Mouse (Mus musculus): ENCODE results near the gene Gm4141. TPM values are rescaled to one million over a fixed set of nuclear protein-coding genes. Genes with fewer than 3 reads are reported as not detected.
"Not testable (repeated sequence)": the region's sequence is repeated elsewhere in the genome, so short reads cannot be mapped to it uniquely, and the experiment has no call there.

The Gm4141 gene
- not detected for total RNA-seq (2021)
- not detected in 2 replicates for polyA plus RNA-seq (2012; rRNA removed)
- long read RNA-seq, result 0 reads

- DNase-seq, result not testable (repeated sequence)
Observed at GRCm38 (mm10) chr7:20576141-20576540, at the start of gene Gm4141. Gene Gm4141 (minus strand): TSS chr7:20576241.

DNA sequence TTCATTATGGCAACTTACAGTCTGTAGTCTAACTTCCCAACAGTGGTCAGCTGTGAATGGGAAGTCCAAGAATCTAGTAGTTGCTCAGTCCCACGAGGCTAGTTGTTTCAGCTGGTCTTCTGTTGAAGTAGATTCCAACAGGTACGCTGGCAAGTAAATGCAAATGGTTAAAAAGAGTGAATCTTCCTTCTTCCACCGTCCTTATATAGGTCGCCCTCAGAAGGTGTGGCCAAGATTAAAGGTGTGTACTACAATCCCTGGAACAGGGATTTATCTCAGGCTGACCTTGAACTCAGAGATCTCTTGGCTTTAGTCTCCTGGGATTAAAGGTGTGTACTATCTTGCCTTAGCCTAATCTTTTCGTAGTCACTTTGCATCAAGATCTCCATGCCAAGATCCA lies 22.9 kb upstream of the Gm4141 start, which contains the start of gene Gm4513:
TSS of gene Gm4513 (minus strand) at position 101 of the 400 bp plus-strand sequence.
- DNase-seq, result not testable (repeated sequence)

GRCm38 (mm10) chr7:20545657-20546056 lies 30.4 kb downstream of the Gm4141 start, which contains the start of gene Gm5726:
Gene Gm5726 (minus strand): TSS chr7:20545757.
- DNase-seq, result not testable (repeated sequence)

GRCm38 (mm10) chr7:20533537-20533936 lies 42.5 kb downstream of the Gm4141 start, which contains the start of gene Vmn1r104:
Gene Vmn1r104 (plus strand): TSS chr7:20533837.
- DNase-seq, result not testable (repeated sequence)

Other genes starting within 250 kb of the Gm4141 start
- not detected for gene Gm4133, start 242.2 kb downstream of the Gm4141 start, total RNA-seq (2021)
- not detected in 2 replicates for gene Gm4133, start 242.2 kb downstream of the Gm4141 start, polyA plus RNA-seq (2012; rRNA removed)
- not detected for gene Gm5728, start 200.8 kb downstream of the Gm4141 start, total RNA-seq (2021)
- not detected in 2 replicates for gene Gm5728, start 200.8 kb downstream of the Gm4141 start, polyA plus RNA-seq (2012; rRNA removed)
- gene Vmn1r100, start 158.3 kb downstream of the Gm4141 start, total RNA-seq (2021), result not detected
- not detected in 2 replicates for gene Vmn1r100, start 158.3 kb downstream of the Gm4141 start, polyA plus RNA-seq (2012; rRNA removed)
- gene Vmn1r101, start 133.6 kb downstream of the Gm4141 start, total RNA-seq (2021), result not detected
- not detected in 2 replicates for gene Vmn1r101, start 133.6 kb downstream of the Gm4141 start, polyA plus RNA-seq (2012; rRNA removed)
- gene Gm10670, start 101.3 kb downstream of the Gm4141 start, total RNA-seq (2021), result not detected
- not detected in 2 replicates for gene Gm10670, start 101.3 kb downstream of the Gm4141 start, polyA plus RNA-seq (2012; rRNA removed)
- gene Vmn1r103, start 65.7 kb downstream of the Gm4141 start, total RNA-seq (2021), result not detected
- gene Vmn1r103, start 65.7 kb downstream of the Gm4141 start, polyA plus RNA-seq (2012; rRNA removed), result not detected in 2 replicates
- gene Vmn1r104, start 42.4 kb downstream of the Gm4141 start, total RNA-seq (2021), result not detected
- not detected in 2 replicates for gene Vmn1r104, start 42.4 kb downstream of the Gm4141 start, polyA plus RNA-seq (2012; rRNA removed)
- not detected for gene Gm5726, start 30.5 kb downstream of the Gm4141 start, total RNA-seq (2021)
- gene Gm5726, start 30.5 kb downstream of the Gm4141 start, polyA plus RNA-seq (2012; rRNA removed), result not detected in 2 replicates
- not detected for gene Gm4513, start 22.8 kb upstream of the Gm4141 start, total RNA-seq (2021)
- gene Gm4513, start 22.8 kb upstream of the Gm4141 start, polyA plus RNA-seq (2012; rRNA removed), result not detected in 2 replicates
- gene Vmn1r107, start 92.7 kb upstream of the Gm4141 start, total RNA-seq (2021), result not detected
- gene Vmn1r107, start 92.7 kb upstream of the Gm4141 start, polyA plus RNA-seq (2012; rRNA removed), result not detected in 2 replicates
- gene Vmn1r111, start 127.0 kb upstream of the Gm4141 start, total RNA-seq (2021), result not detected
- gene Vmn1r111, start 127.0 kb upstream of the Gm4141 start, polyA plus RNA-seq (2012; rRNA removed), result not detected in 2 replicates
- not detected for gene Gm10668, start 154.4 kb upstream of the Gm4141 start, total RNA-seq (2021)
- not detected in 2 replicates for gene Gm10668, start 154.4 kb upstream of the Gm4141 start, polyA plus RNA-seq (2012; rRNA removed)
- not detected for gene Vmn1r112, start 194.9 kb upstream of the Gm4141 start, total RNA-seq (2021)
- not detected in 2 replicates for gene Vmn1r112, start 194.9 kb upstream of the Gm4141 start, polyA plus RNA-seq (2012; rRNA removed)
- gene Vmn1r113, start 211.0 kb upstream of the Gm4141 start, total RNA-seq (2021), result not detected
- not detected in 2 replicates for gene Vmn1r113, start 211.0 kb upstream of the Gm4141 start, polyA plus RNA-seq (2012; rRNA removed)
- not detected for gene Vmn1r114, start 235.9 kb upstream of the Gm4141 start, total RNA-seq (2021)
- gene Vmn1r114, start 235.9 kb upstream of the Gm4141 start, polyA plus RNA-seq (2012; rRNA removed), result not detected in 2 replicates

Measured in adrenal gland, adult 2 months (tissue).